9 mouse cellular contexts compared by ENCODE assay signal in the genomic region with DNA sequence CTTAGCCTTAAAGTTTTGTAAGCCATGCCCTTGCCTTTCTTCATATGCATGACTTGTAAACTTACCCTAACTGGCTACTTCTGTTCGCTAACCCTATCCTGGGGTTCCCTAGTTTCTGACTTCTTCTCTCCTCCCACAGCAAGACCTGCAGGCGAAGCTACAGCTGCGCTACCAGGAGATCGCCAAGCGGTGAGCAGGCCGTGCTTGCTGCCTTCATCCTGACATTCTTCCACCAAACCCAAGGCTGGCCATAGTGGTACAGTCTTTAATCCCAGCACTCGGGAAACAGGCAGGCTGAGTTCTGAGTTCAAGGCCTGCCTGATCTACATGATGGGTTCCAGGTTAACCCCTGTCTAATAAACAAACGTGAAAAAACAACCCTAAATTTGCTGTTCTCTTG. TPM values are rescaled to one million over a fixed set of nuclear protein-coding genes. Genes with fewer than 3 reads are reported as not detected.
DNase-seq lines count a peak whose midpoint lies in the region; ATAC-seq and TF ChIP-seq lines count a peak whose summit lies in the region.
"Had no signal": no experiment of that assay in that cellular context is flagged by ENCODE, and none has a peak within 500 bp of the region (broad histone marks: within the 10 kb centered on the region; RNA-seq: fewer than 3 reads in every experiment).

No protein-coding gene starts in this region.

- no peaks in the 10 kb centered on the region for H3K9me3 ChIP-seq in embryonic facial prominence, embryonic 12.5 days
- no peaks in the 10 kb centered on the region for H3K9me3 ChIP-seq in intestine, embryonic 15.5 days
- no peaks in the 10 kb centered on the region for H3K9me3 ChIP-seq in neural tube, embryonic 12.5 days

- H3K4me3 ChIP-seq in left cerebral cortex, adult 2 months, result peak overlapping the region; percentile 71
- H3K4me3 ChIP-seq in embryonic facial prominence, embryonic 12.5 days, result peak overlapping the region; percentile 80
- H3K4me3 ChIP-seq in intestine, embryonic 15.5 days (replicated peaks), result peak overlapping the region; percentile 73
- H3K4me3 ChIP-seq in neural tube, embryonic 12.5 days, result no peak overlapping the region; the same call in 1 of the 2 replicates

- H3K4me1 ChIP-seq in embryonic facial prominence, embryonic 12.5 days, result peaks cover 21% of the 10 kb centered on the region
- H3K4me1 ChIP-seq in intestine, embryonic 15.5 days (replicated peaks), result peaks cover 21% of the 10 kb centered on the region; the same call in 1 of the 2 replicates
- peaks cover 29% of the 10 kb centered on the region for H3K4me1 ChIP-seq in neural tube, embryonic 12.5 days

- H3K27me3 ChIP-seq in embryonic facial prominence, embryonic 12.5 days, result no peaks in the 10 kb centered on the region
- H3K27me3 ChIP-seq in intestine, embryonic 15.5 days (replicated peaks), result no peaks in the 10 kb centered on the region
- H3K27me3 ChIP-seq in neural tube, embryonic 12.5 days (replicated peaks), result no peaks in the 10 kb centered on the region

- WGBS in embryonic facial prominence, embryonic 12.5 days, result 82% methylated on average over 8 of the region's 8 CpGs
- 78% methylated on average over 8 of the region's 8 CpGs for WGBS in intestine, embryonic 15.5 days
- 85% methylated on average over 8 of the region's 8 CpGs for whole genome bisulfite sequencing in neural tube, embryonic 12.5 days

- intact Hi-C loops in left cerebral cortex, adult 2 months (cut with DNase I), result no loop called here

- H3K27ac ChIP-seq in left cerebral cortex, adult 2 months, result no peak overlapping the region
- no peak overlapping the region for H3K27ac ChIP-seq in embryonic facial prominence, embryonic 12.5 days
- H3K27ac ChIP-seq in intestine, embryonic 15.5 days, result no peak overlapping the region
- no peak overlapping the region for H3K27ac ChIP-seq in neural tube, embryonic 12.5 days

- H3K4me2 ChIP-seq in embryonic facial prominence, embryonic 12.5 days (replicated peaks), result peak overlapping the region; percentile 84
- H3K4me2 ChIP-seq in intestine, embryonic 15.5 days (replicated peaks), result peak overlapping the region; percentile 70
- peak overlapping the region; percentile 95 for H3K4me2 ChIP-seq in neural tube, embryonic 12.5 days (replicated peaks)

- H3K9ac ChIP-seq in embryonic facial prominence, embryonic 12.5 days, result peak overlapping the region; percentile 88
- peak overlapping the region; percentile 76; the same call in 1 of the 2 replicates for H3K9ac ChIP-seq in intestine, embryonic 15.5 days
- no peak overlapping the region for H3K9ac ChIP-seq in neural tube, embryonic 12.5 days

- no peak for ATAC-seq in embryonic facial prominence, embryonic 12.5 days (ENCODE audit: insufficient number of reproducible peaks, insufficient read depth, low FRiP score, low TSS enrichment)
- no peak for ATAC-seq in intestine, embryonic 15.5 days
- no peak for ATAC-seq in neural tube, embryonic 12.5 days (ENCODE audit: low FRiP score, low read depth)
- ATAC-seq: activated CD4-positive, CD25-positive, alpha-beta regulatory T cell, adult 4 months had no signal

- DNase-seq in left cerebral cortex, adult 2 months (ENCODE audit: extremely low spot score in 1 of 2, low spot score in 2 of 2), result no peak
- DNase-seq in left cerebral cortex, adult 9 months (ENCODE audit: low spot score in 2 of 2), result no peak
- no peak for DNase-seq in layer of hippocampus, adult 11-12 months (ENCODE audit: low spot score)
- DNase-seq in ovary, postnatal 14 days (ENCODE audit: low spot score), result no peak
- no peak for DNase-seq in thymus, postnatal 10 days (ENCODE audit: low spot score in 2 of 2)

- no peak for TF ChIP-seq CTCF in left cerebral cortex, adult 2 months (IDR thresholded peaks at IDR 0.05)

- peaks cover 55% of the 10 kb centered on the region for H3K36me3 ChIP-seq in embryonic facial prominence, embryonic 12.5 days
- H3K36me3 ChIP-seq in intestine, embryonic 15.5 days, result peaks cover 29% of the 10 kb centered on the region
- peaks cover 33% of the 10 kb centered on the region for H3K36me3 ChIP-seq in neural tube, embryonic 12.5 days

RNA-seq across cellular contexts. Expression of gene Ndufa7, which starts 1.1 kb away (rescaled TPM):
- 100 to 1,000 TPM; 190 to 211 TPM for total RNA-seq in left cerebral cortex, adult 2 months (2021)
- 421 and 479 TPM in 2 replicates for polyA plus RNA-seq in embryonic facial prominence, embryonic 12.5 days (2016; fragmentation: Nextera tagmentation; extraction: Ambion mirVana)
- polyA plus RNA-seq in intestine, embryonic 15.5 days (2015; fragmentation: Nextera tagmentation; extraction: Ambion mirVana), result 492 and 540 TPM in 2 replicates
- 458 and 461 TPM in 2 replicates for polyA plus RNA-seq in neural tube, embryonic 12.5 days (2016; fragmentation: Nextera tagmentation; extraction: Ambion mirVana)

RNA-seq across cellular contexts. Expression of gene Rps28, which starts 1.1 kb away (rescaled TPM):
- 100 to 1,000 TPM; 600 to 661 TPM for total RNA-seq in left cerebral cortex, adult 2 months (2021)
- polyA plus RNA-seq in embryonic facial prominence, embryonic 12.5 days (2016; fragmentation: Nextera tagmentation; extraction: Ambion mirVana), result 875 and 894 TPM in 2 replicates
- polyA plus RNA-seq in intestine, embryonic 15.5 days (2015; fragmentation: Nextera tagmentation; extraction: Ambion mirVana), result 1,025 and 1,054 TPM in 2 replicates
- polyA plus RNA-seq in neural tube, embryonic 12.5 days (2016; fragmentation: Nextera tagmentation; extraction: Ambion mirVana), result 672 and 679 TPM in 2 replicates

RNA-seq across cellular contexts. Expression of gene Kank3, which starts 15.1 kb away (rescaled TPM):
- 10 to 100 TPM; 32.3 to 38.7 TPM for total RNA-seq in left cerebral cortex, adult 2 months (2021)
- 32.4 and 35.4 TPM in 2 replicates for polyA plus RNA-seq in embryonic facial prominence, embryonic 12.5 days (2016; fragmentation: Nextera tagmentation; extraction: Ambion mirVana)
- polyA plus RNA-seq in intestine, embryonic 15.5 days (2015; fragmentation: Nextera tagmentation; extraction: Ambion mirVana), result 23.0 and 30.5 TPM in 2 replicates
- polyA plus RNA-seq in neural tube, embryonic 12.5 days (2016; fragmentation: Nextera tagmentation; extraction: Ambion mirVana), result 31.5 and 32.3 TPM in 2 replicates

RNA-seq across cellular contexts. Expression of gene Cd320, which starts 17.4 kb away (rescaled TPM):
- 10 to 100 TPM; 19.8 to 26.8 TPM for total RNA-seq in left cerebral cortex, adult 2 months (2021)
- polyA plus RNA-seq in embryonic facial prominence, embryonic 12.5 days (2016; fragmentation: Nextera tagmentation; extraction: Ambion mirVana), result 70.4 and 74.3 TPM in 2 replicates
- 53.3 and 61.3 TPM in 2 replicates for polyA plus RNA-seq in intestine, embryonic 15.5 days (2015; fragmentation: Nextera tagmentation; extraction: Ambion mirVana)
- polyA plus RNA-seq in neural tube, embryonic 12.5 days (2016; fragmentation: Nextera tagmentation; extraction: Ambion mirVana), result 59.3 and 61.8 TPM in 2 replicates

RNA-seq across cellular contexts. Expression of gene Angptl4, which starts 43.8 kb away (rescaled TPM):
- 1 to 10 TPM; 3.4 to 4.3 TPM for total RNA-seq in left cerebral cortex, adult 2 months (2021)
- polyA plus RNA-seq in embryonic facial prominence, embryonic 12.5 days (2016; fragmentation: Nextera tagmentation; extraction: Ambion mirVana), result 44.2 and 45.6 TPM in 2 replicates
- polyA plus RNA-seq in intestine, embryonic 15.5 days (2015; fragmentation: Nextera tagmentation; extraction: Ambion mirVana), result 20.7 and 23.4 TPM in 2 replicates
- polyA plus RNA-seq in neural tube, embryonic 12.5 days (2016; fragmentation: Nextera tagmentation; extraction: Ambion mirVana), result 17.7 TPM in 2 replicates
